Comparison of ENCODE assay signal across 21 mouse cellular contexts in the genomic region with DNA sequence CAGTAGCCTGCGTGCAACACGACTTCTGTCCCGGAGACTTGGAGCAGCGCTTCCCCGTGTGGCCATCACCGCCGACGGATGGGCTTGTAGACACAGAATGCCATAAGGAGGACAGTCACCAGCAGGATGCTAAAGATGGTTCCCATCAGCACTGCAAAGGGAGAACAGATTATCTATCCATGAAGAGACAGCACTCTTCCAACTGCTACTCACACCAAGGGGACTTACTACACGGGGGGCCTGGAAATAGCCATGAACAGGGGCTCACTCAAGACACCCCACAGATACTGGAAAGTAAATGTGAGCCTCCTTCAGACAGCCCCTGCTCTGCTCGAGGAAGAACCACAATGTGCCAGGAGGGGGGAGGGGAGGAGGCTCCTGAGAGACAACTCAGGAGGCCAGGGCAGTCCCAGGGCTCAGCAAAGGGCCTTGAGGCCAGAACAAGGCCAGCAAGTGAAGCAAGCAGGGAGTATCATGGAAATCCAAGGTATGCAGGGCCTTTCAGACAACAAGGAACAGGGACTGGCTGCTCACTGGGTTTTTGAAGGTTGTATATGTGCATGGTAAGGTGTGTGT. TPM values are rescaled to one million over a fixed set of nuclear protein-coding genes. Genes with fewer than 3 reads are reported as not detected.
DNase-seq lines count a peak whose midpoint lies in the region; ATAC-seq and TF ChIP-seq lines count a peak whose summit lies in the region.
"Had no signal": no experiment of that assay in that cellular context is flagged by ENCODE, and none has a peak within 500 bp of the region (broad histone marks: within the 10 kb centered on the region; RNA-seq: fewer than 3 reads in every experiment).

No protein-coding gene starts in this region.

- no peak for TF ChIP-seq CTCF in stomach, postnatal 0 days (IDR thresholded peaks at IDR 0.05; ENCODE audit: low read depth)

- peak overlapping the region; percentile 32; the same call in 1 of the 2 replicates for H3K9ac ChIP-seq in hindbrain, embryonic 16.5 days (ENCODE audit: low read depth, low read length)
- H3K9ac ChIP-seq in neural tube, embryonic 11.5 days (ENCODE audit: low read length), result no peak overlapping the region
- H3K9ac ChIP-seq in stomach, postnatal 0 days (ENCODE audit: low read length), result no peak overlapping the region
- H3K9ac ChIP-seq: hindbrain, embryonic 14.5 days had no signal

- no peaks in the 10 kb centered on the region for H3K9me3 ChIP-seq in hindbrain, embryonic 16.5 days (ENCODE audit: control insufficient read depth, low read length)
- no peaks in the 10 kb centered on the region for H3K9me3 ChIP-seq in hindbrain, embryonic 10.5 days
- no peaks in the 10 kb centered on the region for H3K9me3 ChIP-seq in neural tube, embryonic 11.5 days (ENCODE audit: control insufficient read depth, low read length)
- H3K9me3 ChIP-seq in stomach, postnatal 0 days (ENCODE audit: control insufficient read depth, low read length), result no peaks in the 10 kb centered on the region

- no peak for TF ChIP-seq EP300 in stomach, postnatal 0 days (optimal IDR thresholded peaks at IDR 0.05)

- peak; percentile 67 to 86 for DNase-seq in adrenal gland, adult (ENCODE audit: inconsistent age in 2 of 2, low spot score in 1 of 2)
- DNase-seq in adrenal gland, adult 18-20 months (ENCODE audit: low spot score in 2 of 2), result no peak
- no peak for DNase-seq in hindbrain, embryonic 10.5 days (ENCODE audit: low spot score)
- DNase-seq in neural tube, embryonic 11.5 days (ENCODE audit: low spot score), result no peak
- DNase-seq in neural tube, embryonic 10.5 days (ENCODE audit: extremely low spot score, low spot score), result no peak
- peak; percentile 13 for DNase-seq in stomach, postnatal 0 days (ENCODE audit: low spot score)
- no peak for DNase-seq in layer of hippocampus, postnatal 36 days
- DNase-seq: cerebellum, adult 8-10 months; kidney, adult 18-20 months; kidney, postnatal 25 days; layer of hippocampus, adult 9-11 months; lung, adult 2 months; lung, postnatal 4 days; right cerebral cortex, postnatal 25 days; thymus, adult 18-20 months had no signal

- peaks cover 15% of the 10 kb centered on the region for H3K4me1 ChIP-seq in hindbrain, embryonic 16.5 days (ENCODE audit: control insufficient read depth, insufficient read depth, low read depth, low read length)
- H3K4me1 ChIP-seq in hindbrain, embryonic 10.5 days (replicated peaks), result peaks cover 27% of the 10 kb centered on the region
- H3K4me1 ChIP-seq in neural tube, embryonic 11.5 days (ENCODE audit: control insufficient read depth, insufficient read depth, low read length), result peaks cover 2% of the 10 kb centered on the region; the same call in 1 of the 2 replicates
- H3K4me1 ChIP-seq in stomach, postnatal 0 days (replicated peaks; ENCODE audit: control insufficient read depth, insufficient read depth), result no peaks in the 10 kb centered on the region

- H3K27me3 ChIP-seq in hindbrain, embryonic 16.5 days (replicated peaks; ENCODE audit: control insufficient read depth, insufficient read depth, low read length), result no peaks in the 10 kb centered on the region
- no peaks in the 10 kb centered on the region for H3K27me3 ChIP-seq in hindbrain, embryonic 10.5 days (ENCODE audit: insufficient read depth, poor library complexity, severe bottlenecking)
- no peaks in the 10 kb centered on the region for H3K27me3 ChIP-seq in neural tube, embryonic 11.5 days (ENCODE audit: control insufficient read depth, insufficient read depth, low read length)
- no peaks in the 10 kb centered on the region for H3K27me3 ChIP-seq in stomach, postnatal 0 days (ENCODE audit: control insufficient read depth, insufficient read depth, low read length)

- no peak overlapping the region for H3K4me3 ChIP-seq in hindbrain, embryonic 16.5 days (ENCODE audit: low read length)
- no peak overlapping the region for H3K4me3 ChIP-seq in hindbrain, embryonic 10.5 days
- no peak overlapping the region for H3K4me3 ChIP-seq in neural tube, embryonic 11.5 days (ENCODE audit: low read depth, low read length)
- no peak overlapping the region for H3K4me3 ChIP-seq in stomach, postnatal 0 days (ENCODE audit: low read depth, low read length)

- H3K27ac ChIP-seq in hindbrain, embryonic 16.5 days (ENCODE audit: low read depth, low read length), result no peak overlapping the region
- no peak overlapping the region for H3K27ac ChIP-seq in hindbrain, embryonic 10.5 days
- 0 out of 2 replicates have a peak overlapping the region, but pooled peaks have one; percentile 6 for H3K27ac ChIP-seq in neural tube, embryonic 11.5 days (ENCODE audit: low read depth, low read length)
- H3K27ac ChIP-seq in stomach, postnatal 0 days (replicated peaks), result no peak overlapping the region
- H3K27ac ChIP-seq: hindbrain, embryonic 14.5 days had no signal

- WGBS in hindbrain, embryonic 16.5 days, result 72% methylated on average over 10 of the region's 10 CpGs
- 77% methylated on average over 10 of the region's 10 CpGs for WGBS in hindbrain, embryonic 10.5 days
- WGBS in neural tube, embryonic 11.5 days, result 82% methylated on average over 10 of the region's 10 CpGs
- WGBS in stomach, postnatal 0 days, result 81% methylated on average over 10 of the region's 10 CpGs

- no peak overlapping the region for H3K4me2 ChIP-seq in hindbrain, embryonic 16.5 days (ENCODE audit: low read length)
- H3K4me2 ChIP-seq in neural tube, embryonic 11.5 days (ENCODE audit: low read depth), result no peak overlapping the region
- H3K4me2 ChIP-seq in stomach, postnatal 0 days (replicated peaks; ENCODE audit: low read depth), result no peak overlapping the region
- H3K4me2 ChIP-seq: hindbrain, embryonic 14.5 days had no signal

- peaks cover 22% of the 10 kb centered on the region for H3K36me3 ChIP-seq in hindbrain, embryonic 16.5 days (ENCODE audit: control insufficient read depth, insufficient read depth, low read length)
- H3K36me3 ChIP-seq in hindbrain, embryonic 10.5 days, result peaks cover 82% of the 10 kb centered on the region
- peaks cover 9% of the 10 kb centered on the region for H3K36me3 ChIP-seq in neural tube, embryonic 11.5 days (ENCODE audit: control insufficient read depth, insufficient read depth, low read length)
- peaks cover 7% of the 10 kb centered on the region; the same call in 1 of the 2 replicates for H3K36me3 ChIP-seq in stomach, postnatal 0 days (ENCODE audit: control insufficient read depth, insufficient read depth, low read length)

- no peak for ATAC-seq in hindbrain, embryonic 16.5 days
- no peak for ATAC-seq in neural tube, embryonic 11.5 days (ENCODE audit: insufficient read depth, low FRiP score, low TSS enrichment)
- ATAC-seq in stomach, postnatal 0 days (ENCODE audit: low FRiP score, low TSS enrichment), result no peak
- ATAC-seq: forebrain, embryonic 14.5 days had no signal

RNA-seq across cellular contexts. Expression of gene 1500011B03Rik, which starts 14.0 kb away (rescaled TPM):
- total RNA-seq in adrenal gland, adult 18-20 months (2021), result 10 to 100 TPM; 27.9 to 38.5 TPM
- 285 and 306 TPM in 2 replicates for polyA plus RNA-seq in hindbrain, embryonic 16.5 days (2015; fragmentation: Nextera tagmentation; extraction: Ambion mirVana)
- 126 and 159 TPM in 2 replicates for polyA plus RNA-seq in hindbrain, embryonic 10.5 days (2016; fragmentation: Nextera tagmentation; extraction: Ambion mirVana)
- polyA plus RNA-seq in neural tube, embryonic 11.5 days (2014; fragmentation: Nextera tagmentation; extraction: Ambion mirVana), result 162 TPM in 2 replicates
- polyA plus RNA-seq in stomach, postnatal 0 days (2015; fragmentation: Nextera tagmentation; extraction: Ambion mirVana), result 110 and 118 TPM in 2 replicates
- total RNA-seq in layer of hippocampus, postnatal 36 days (2021), result 100 to 1,000 TPM; 156 to 157 TPM

RNA-seq across cellular contexts. Expression of gene Git2, which starts 34.0 kb away (rescaled TPM):
- 10 to 100 TPM; 33.8 to 36.8 TPM for total RNA-seq in adrenal gland, adult 18-20 months (2021)
- 40.6 and 50.2 TPM in 2 replicates for polyA plus RNA-seq in hindbrain, embryonic 16.5 days (2015; fragmentation: Nextera tagmentation; extraction: Ambion mirVana)
- polyA plus RNA-seq in hindbrain, embryonic 10.5 days (2016; fragmentation: Nextera tagmentation; extraction: Ambion mirVana), result 39.3 and 39.7 TPM in 2 replicates
- 35.1 and 46.9 TPM in 2 replicates for polyA plus RNA-seq in neural tube, embryonic 11.5 days (2014; fragmentation: Nextera tagmentation; extraction: Ambion mirVana)
- 14.2 and 16.1 TPM in 2 replicates for polyA plus RNA-seq in stomach, postnatal 0 days (2015; fragmentation: Nextera tagmentation; extraction: Ambion mirVana)
- 10 to 100 TPM; 42.4 to 45.4 TPM for total RNA-seq in layer of hippocampus, postnatal 36 days (2021)

RNA-seq across cellular contexts. Expression of gene Ankrd13a, which starts 34.8 kb away (rescaled TPM):
- total RNA-seq in adrenal gland, adult 18-20 months (2021), result 10 to 100 TPM; 72.6 to 82.7 TPM
- polyA plus RNA-seq in hindbrain, embryonic 16.5 days (2015; fragmentation: Nextera tagmentation; extraction: Ambion mirVana), result 11.9 and 27.7 TPM in 2 replicates
- polyA plus RNA-seq in hindbrain, embryonic 10.5 days (2016; fragmentation: Nextera tagmentation; extraction: Ambion mirVana), result 59.7 and 74.1 TPM in 2 replicates
- 75.4 and 88.6 TPM in 2 replicates for polyA plus RNA-seq in neural tube, embryonic 11.5 days (2014; fragmentation: Nextera tagmentation; extraction: Ambion mirVana)
- polyA plus RNA-seq in stomach, postnatal 0 days (2015; fragmentation: Nextera tagmentation; extraction: Ambion mirVana), result 36.4 and 41.7 TPM in 2 replicates
- 10 to 100 TPM; 37.2 to 47.9 TPM for total RNA-seq in layer of hippocampus, postnatal 36 days (2021)

RNA-seq across cellular contexts. Expression of gene 4930519G04Rik, which starts 44.2 kb away (rescaled TPM):
- not detected for total RNA-seq in adrenal gland, adult 18-20 months (2021)
- not detected in 2 replicates for polyA plus RNA-seq in hindbrain, embryonic 16.5 days (2015; fragmentation: Nextera tagmentation; extraction: Ambion mirVana)
- not detected in 2 replicates for polyA plus RNA-seq in hindbrain, embryonic 10.5 days (2016; fragmentation: Nextera tagmentation; extraction: Ambion mirVana)
- polyA plus RNA-seq in neural tube, embryonic 11.5 days (2014; fragmentation: Nextera tagmentation; extraction: Ambion mirVana), result not detected in 2 replicates
- polyA plus RNA-seq in stomach, postnatal 0 days (2015; fragmentation: Nextera tagmentation; extraction: Ambion mirVana), result 0.05 TPM in 1 of 2 replicates, not detected in the other
- not detected for total RNA-seq in layer of hippocampus, postnatal 36 days (2021)
- total RNA-seq: gastrocnemius, postnatal 4 days; left cerebral cortex, postnatal 36 days had no signal
- polyA plus RNA-seq: forebrain, embryonic 14.5 days; heart, embryonic 14.5 days; hindbrain, embryonic 14.5 days; lung, adult 2 months had no signal

RNA-seq across cellular contexts. Expression of gene Gm9936, which starts 49.2 kb away (rescaled TPM):
- not detected for total RNA-seq in adrenal gland, adult 18-20 months (2021)
- 3.2 and 3.6 TPM in 2 replicates for polyA plus RNA-seq in hindbrain, embryonic 16.5 days (2015; fragmentation: Nextera tagmentation; extraction: Ambion mirVana)
- polyA plus RNA-seq in hindbrain, embryonic 10.5 days (2016; fragmentation: Nextera tagmentation; extraction: Ambion mirVana), result 0.26 and 0.33 TPM in 2 replicates
- 0.39 and 0.54 TPM in 2 replicates for polyA plus RNA-seq in neural tube, embryonic 11.5 days (2014; fragmentation: Nextera tagmentation; extraction: Ambion mirVana)
- polyA plus RNA-seq in stomach, postnatal 0 days (2015; fragmentation: Nextera tagmentation; extraction: Ambion mirVana), result 0.06 and 0.15 TPM in 2 replicates
- total RNA-seq in layer of hippocampus, postnatal 36 days (2021), result under 1 TPM; 0.72 to 0.76 TPM
- total RNA-seq: gastrocnemius, postnatal 4 days had no signal
- polyA plus RNA-seq: heart, embryonic 14.5 days; lung, adult 2 months had no signal

Comparison
In these comparisons a context has a peak if more than half of its experiments do, and no peak if none do; other contexts are left out.
1. DNase-seq: peak in adrenal gland, adult (2 of 2) and stomach, postnatal 0 days (single experiment); none in adrenal gland, adult 18-20 months (0 of 2), hindbrain, embryonic 10.5 days (single experiment), neural tube, embryonic 11.5 days (single experiment), neural tube, embryonic 10.5 days (single experiment) and layer of hippocampus, postnatal 36 days (0 of 2).